Mouse (Mus musculus): ENCODE data around the gene Smco4.
"Not testable (repeated sequence)": the region's sequence is repeated elsewhere in the genome, so short reads cannot be mapped to it uniquely, and the experiment has no call there.

GRCm38 (mm10) chr9:15495281-15495680, 2.0 kb downstream of the Smco4 start:
- not testable (repeated sequence) for TF ChIP-seq CTCF (IDR thresholded peaks at IDR 0.05; ENCODE audit: low read depth, low read length); GATA2 (IDR thresholded peaks at IDR 0.05; ENCODE audit: borderline replicate concordance, low read depth, low read length); POLR2AphosphoS5 (IDR thresholded peaks at IDR 0.05; ENCODE audit: insufficient replicate concordance, low read depth, low read length)
